Mouse (Mus musculus) brain, embryonic 18.5 days (tissue): ENCODE measurements around the gene Phf19.
A peak's percentile ranks its signal among the peaks of the same experiment; 100 is the strongest.

ENCODE experiments used
- DNase-seq: peaks from one replicate; pipeline ENCODE4 v3.0.0-alpha.2; 2012; ENCODE audit warnings: low read depth, low spot score

Phf19 gene

DNA sequence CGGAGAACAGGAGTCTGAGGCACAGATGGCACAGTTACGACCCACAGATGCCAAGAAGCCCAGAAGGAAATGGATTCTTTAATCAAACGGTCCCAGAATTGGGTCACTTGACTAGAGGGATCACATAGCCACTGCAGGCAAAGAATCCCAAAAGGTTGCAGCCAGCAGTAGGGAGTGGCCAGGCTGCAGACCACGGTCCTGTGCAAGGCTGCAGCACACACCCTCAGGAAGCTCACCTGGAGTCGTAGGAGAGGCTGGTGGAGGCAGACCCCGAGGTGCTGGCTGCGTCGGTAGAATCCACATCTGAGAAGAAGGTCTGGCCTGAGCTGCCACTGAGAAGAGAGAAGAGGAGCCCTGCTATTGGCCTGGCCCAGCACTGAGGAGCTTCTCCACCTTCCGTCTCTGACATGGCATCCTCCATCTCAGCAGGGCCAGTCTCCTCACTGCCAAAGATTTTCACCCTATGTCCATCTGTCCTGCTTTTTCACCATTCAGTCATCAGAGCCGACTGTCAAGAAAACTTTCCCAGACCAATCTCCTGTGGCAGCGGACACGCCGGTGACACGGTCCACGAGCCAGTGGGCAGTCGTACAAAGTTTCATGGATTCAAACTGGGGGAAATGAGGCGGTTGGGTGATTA lies 16.9 kb downstream of the Phf19 start:
- no peak for DNase-seq

DNA sequence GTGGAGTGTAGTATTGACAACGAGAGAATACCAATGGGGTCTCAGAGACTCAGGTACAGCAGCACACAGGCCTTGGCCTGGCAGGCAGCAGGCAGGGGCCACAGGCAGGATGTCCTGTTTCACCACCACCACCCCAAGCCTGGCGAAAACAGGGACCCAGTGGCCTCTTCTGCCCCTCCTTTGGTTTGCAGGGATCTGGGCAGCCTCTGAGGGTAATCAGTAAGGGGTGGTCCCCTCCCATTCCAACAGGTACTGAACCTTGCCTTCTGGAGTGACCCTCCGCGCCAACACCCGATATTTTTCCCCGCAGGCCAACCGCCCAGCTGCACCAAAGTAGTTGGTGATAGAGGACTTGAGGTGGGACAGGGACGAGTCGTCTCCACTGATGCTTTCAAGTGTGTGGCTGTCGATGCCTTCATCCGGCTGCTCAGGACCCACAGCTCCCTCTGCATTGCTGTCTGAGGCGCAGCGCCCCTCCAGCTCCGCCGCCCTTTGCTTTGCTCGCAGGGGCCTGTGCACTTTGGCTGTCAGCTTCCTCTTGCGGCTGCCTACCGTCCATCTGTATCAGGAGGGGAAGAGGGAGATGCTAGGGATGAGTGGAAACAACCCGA lies 18.2 kb downstream of the Phf19 start:
- DNase-seq = no peak

DNA sequence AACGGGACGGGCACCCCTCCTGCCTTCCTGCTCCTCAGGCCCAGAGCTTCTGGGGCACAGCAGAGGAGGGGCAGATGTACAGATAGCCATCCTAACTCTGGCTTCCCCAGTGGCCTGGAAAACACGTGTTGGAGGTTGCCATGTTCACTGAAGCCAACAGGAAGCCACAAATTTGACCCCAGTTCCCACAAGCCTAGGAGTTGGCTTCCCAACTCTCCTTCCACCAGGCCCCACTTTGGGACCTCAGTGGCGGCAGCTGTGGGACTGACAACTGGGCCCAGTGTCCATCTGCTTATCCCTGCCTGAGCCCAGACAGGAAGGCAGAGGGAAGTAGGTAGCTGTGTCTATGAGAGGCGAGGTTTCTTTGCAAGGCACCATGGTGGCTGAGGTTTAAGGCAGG lies 19.9 kb downstream of the Phf19 start:
- DNase-seq = no peak

DNA sequence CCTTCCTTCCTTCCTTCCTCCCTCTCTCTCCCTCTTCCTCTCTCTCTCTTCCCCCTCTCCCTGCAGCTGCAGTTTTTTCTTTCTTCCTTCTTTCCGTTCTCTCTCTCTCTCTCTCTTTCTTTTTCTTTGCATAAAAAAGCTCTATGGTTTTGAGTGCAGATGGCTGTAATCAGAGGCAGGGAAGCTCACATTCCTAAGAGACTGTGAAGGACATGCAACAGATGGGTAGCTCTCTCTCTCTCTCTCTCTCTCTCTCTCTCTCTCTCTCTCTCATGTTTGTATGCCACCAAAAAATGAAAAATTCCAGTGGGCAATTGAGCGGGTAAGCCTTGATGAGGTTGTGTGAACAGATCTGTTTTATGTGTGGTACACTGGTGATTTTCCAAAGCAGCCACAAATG lies 29.6 kb downstream of the Phf19 start:
- no peak for DNase-seq

DNA sequence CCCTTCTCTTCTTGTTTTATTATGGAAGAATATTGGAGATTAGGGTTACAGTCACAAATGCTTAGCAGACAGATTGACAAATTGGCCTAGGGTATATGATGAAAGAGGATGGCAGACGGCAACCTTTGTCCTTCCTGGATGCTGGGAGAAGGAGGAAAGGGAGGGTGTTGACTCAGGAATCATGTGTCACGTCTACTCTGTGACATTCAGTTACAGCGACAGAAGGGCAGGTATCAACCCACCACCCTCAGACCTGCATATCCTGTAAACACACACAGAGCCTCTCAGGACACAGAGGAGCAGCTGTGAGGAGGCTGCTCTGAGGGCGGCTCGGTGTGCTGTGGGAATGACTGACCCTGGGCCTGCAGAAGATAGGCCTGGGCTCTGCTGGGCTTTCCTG lies 30.6 kb downstream of the Phf19 start:
- DNase-seq = no peak

DNA sequence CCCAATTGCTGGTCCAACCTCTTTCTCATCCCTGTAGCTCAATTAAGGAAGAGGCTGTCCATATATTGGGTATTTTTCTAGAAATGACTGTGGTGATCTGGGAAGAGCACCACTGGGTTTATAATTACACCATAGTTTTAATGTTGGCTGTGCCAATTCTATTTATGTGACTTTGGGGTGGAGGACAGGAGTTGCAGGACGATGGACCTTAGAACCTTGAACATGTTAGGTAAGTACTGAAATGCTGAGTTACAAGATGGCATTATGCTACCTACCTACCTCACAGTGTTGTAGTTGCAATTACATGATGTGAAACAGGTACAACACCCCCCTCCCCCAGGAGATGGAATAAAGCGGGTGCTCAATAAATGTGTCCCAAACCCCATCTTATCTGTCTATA lies 31.1 kb downstream of the Phf19 start:
- no peak for DNase-seq

DNA sequence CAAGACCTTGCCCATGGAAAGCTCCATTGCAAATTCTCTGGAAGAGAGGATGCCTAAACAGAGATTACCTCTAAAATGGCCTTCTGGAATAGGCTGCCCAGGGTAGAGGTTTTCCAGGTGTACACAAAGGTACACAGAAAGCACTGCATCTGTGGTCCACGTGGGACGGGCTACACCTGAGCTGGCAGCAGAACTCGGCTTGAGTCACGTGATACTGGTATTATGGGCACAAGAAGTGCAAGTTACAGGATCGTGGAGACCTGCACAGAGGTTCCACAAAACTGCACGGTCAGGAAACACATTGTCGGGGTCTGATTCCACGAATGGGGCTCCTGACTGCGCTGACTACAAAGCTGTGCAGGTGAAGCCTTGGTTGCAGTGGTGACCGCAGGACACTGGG lies 33.8 kb downstream of the Phf19 start:
- DNase-seq = no peak

DNA sequence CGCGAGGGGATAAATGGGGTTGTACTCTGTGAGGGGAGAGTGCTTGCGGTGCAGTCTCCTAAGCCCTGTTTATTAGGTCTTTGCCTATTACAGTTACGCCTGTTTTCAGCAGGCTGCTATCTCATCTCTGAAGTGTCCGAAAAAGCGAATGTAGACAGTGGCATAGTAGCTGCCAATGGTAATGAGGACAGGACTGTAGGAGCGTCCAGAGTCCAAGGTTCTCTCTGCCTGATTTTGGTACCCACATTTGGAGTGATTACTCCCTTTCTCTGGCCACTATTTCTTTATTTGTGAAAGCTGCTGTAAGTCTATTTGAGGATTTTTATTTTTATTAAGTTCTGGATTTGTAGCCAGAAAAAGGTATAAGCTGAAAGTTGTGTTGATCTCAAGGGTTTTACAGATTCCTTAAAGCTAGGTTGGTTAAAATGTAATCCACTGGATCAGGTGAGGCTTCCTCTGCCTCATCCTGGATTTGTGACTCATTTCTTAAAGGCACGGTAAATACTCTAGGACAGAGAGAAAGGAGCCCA lies 38.9 kb downstream of the Phf19 start, which contains the start of gene Psmd5:
Psmd5 (minus strand) TSS at position 153 of the 530 bp plus-strand sequence.
- no peak for DNase-seq

DNA sequence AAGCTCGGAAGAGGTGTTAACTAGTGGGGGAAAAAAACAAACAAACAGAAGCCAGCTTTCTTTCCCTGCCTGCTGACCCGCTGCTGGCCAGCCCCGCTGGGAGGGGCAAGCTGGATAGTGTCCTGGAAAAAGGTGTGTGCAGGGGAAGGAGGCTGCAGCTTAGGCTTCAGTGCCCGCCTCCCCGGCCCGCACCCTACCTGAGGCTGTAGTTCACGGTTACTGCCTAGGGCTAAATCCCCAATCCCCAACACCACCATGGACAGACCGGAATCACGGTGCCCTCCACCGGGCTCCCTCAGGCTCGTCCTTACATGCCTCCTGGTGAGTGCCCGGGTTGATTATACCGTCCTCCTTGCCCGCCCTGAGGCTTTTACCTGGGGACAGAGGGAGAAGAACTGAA lies 39.6 kb downstream of the Phf19 start, which contains the start of gene Cutal:
Cutal (plus strand) TSS at position 126 of the 400 bp plus-strand sequence.
- DNase-seq = no peak

DNA sequence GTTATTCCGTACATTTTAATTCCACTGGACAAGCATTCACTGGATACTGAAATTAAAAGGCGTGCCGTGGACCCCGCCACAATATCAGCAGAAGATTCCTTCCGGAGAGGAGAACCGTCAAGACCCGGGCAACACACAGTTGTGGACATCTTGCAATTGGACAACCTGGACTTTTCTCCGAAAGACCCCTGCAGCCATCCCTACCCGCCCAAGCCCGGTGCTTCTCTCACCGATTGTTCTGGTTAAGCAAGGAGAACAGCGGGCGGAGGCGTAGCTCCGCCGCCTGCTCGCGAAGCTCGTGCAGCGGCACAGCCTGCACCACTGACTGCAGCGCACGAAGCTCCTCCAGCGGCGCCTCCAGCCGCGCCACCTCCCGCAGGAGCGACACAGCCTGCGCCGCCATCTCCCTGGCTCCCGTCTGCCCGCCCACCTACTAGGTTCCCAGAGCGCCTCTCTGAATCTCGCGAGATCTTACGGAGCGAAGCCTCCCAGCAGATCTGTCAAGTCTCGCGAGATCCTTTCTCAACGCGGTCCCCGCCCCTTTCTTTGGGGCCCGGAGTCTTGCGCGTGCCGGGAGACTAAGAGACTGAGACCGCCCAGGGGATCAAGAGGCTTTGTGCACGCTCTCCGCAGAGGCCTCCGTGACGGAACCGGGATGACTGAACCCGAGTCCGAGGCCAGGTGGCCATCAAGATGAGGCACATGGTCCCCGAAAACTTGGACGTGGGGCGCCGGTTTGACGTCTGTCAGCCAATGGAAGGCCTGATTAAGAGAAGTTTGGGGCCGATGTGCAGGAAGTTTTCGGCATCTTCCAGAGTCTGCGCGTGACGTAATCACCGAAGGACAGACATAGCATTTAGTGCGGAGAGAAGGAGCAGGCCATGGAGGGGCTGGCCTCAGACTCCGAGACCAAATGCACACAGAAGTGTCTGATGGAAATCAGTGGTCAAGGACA lies 43.0 kb downstream of the Phf19 start:
- DNase-seq = peak; percentile 97

DNA sequence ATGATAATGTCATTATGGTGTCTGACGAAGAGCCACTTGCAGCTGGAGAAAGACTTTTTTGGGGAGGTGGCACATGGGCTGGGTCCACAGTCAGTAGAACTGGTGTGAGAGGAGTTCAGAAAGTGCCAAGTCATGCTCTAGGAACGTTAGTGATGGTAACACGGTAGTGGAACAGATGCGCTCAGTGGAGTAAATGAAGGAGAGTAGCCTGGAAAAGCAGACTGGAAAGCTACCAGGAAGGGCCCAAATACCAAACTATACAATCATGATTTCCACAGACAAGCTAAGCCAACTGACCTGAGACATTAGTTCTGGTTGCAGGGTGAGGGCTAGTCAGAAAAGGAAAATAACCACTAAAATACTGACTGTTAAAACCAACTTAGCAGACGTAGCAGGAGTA lies 44.1 kb downstream of the Phf19 start:
- no peak for DNase-seq

DNA sequence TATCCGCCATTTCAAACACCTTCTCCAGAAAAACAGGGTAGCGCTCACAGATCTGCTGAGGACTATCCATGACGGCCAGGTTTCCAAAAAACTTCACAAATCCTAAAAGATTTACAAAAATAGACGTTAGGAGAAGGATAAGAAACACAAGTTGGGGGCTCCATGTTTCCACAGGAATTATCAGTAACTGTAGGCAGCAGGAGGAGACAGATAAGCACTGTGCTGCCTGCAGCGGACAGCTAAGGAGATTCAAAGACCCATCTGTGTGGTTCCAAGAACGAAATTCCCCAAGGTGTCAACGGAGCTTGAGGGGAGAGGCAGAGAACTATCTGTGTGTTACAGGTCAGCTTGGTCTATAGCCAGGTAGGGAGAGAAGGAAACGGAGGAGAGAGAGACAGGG lies 56.1 kb downstream of the Phf19 start:
- DNase-seq = no peak

DNA sequence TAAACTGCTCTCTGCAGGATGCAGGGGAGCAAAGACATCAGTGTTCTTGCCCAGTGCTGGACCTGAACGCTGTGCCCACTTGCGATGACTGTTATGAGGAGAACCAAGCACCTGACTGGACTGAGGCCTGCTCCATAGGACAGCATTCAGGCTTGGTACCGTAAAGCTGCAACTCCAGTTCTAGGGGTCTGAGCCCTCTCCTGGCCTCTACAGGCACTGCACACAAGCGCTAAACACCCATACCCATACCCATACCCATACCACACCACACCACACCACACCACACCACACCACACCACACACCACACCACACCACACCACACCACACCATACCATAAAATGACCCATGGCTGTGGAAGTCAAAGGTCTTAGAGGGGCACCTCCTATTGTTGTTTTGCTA lies 58.6 kb downstream of the Phf19 start:
- DNase-seq = no peak

DNA sequence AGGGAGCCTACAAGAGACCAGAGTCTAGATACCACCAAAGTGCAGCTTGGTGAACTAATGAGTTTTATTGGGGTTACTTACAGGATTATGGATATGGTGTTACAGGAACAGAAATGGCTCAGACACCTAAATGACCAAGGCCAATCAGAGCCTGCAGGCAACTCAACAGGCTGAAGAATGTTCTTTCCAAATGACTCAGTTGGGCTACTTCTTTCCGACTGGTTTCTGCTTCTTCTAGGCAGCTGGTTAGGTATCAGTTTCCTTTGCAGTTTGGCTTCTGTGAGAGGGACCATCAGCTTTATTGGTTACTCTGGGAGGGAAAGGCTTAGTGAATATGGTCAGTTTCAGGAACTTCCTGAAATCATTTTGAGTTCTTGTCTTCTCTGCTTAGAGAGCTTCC lies 66.1 kb downstream of the Phf19 start:
- no peak for DNase-seq
